Mouse (Mus musculus): ENCODE data around the gene Nt5dc1. TPM values are rescaled to one million over a fixed set of nuclear protein-coding genes. Genes with fewer than 3 reads are reported as not detected.
A peak's percentile ranks its signal among the peaks of the same experiment; 100 is the strongest.

Gene Nt5dc1
- polyA plus RNA-seq, 1 experiment = 19.4 TPM

DNA sequence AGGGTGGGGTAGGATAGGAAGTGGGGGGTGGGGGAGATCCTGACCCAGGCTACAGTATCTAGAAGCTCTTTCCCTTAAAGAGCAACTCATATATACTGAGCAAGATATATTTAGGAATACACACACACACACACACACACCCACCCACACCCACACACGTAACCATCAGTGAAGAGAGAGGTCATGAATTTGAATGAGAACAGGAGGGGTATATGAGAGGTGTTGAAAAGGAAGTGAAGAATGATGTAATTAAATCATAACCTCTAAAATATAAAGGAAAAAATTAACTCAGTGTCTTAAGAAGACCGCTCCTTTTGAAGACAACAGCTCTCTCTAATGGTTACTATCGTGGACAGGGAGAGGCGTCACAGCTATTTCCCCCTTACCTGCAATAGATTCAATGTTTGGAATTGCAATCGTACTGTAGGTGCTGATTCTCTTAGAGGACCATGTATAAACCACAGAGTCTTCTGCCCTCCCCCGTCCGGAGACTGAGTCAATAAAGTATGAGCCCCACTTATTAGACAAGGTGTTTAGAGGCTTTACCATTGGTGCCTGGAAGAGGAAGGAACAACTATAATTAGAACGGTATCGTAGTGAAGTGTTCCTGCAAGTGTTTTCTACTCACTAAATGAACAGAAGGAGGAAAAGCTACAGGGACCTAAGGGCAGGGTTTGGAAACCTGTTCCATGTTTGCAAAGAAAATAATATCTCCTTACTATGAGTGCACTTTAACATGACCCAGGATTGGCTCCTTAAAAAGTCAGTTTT lies 108.3 kb downstream of the Nt5dc1 start:
- no peak overlapping the region for H3K27ac ChIP-seq (ENCODE audit: insufficient read depth, low read length)
- H3K9me3 ChIP-seq (replicated peaks; ENCODE audit: control insufficient read depth, insufficient read depth, low read length, poor library complexity, severe bottlenecking) = no peaks in the 10 kb centered on the region
- no peak overlapping the region for H3K4me3 ChIP-seq (ENCODE audit: low read depth, low read length)
- no peak overlapping the region for H3K9ac ChIP-seq (ENCODE audit: low read depth, poor library complexity, severe bottlenecking)
- no peaks in the 10 kb centered on the region for H3K4me1 ChIP-seq (ENCODE audit: control insufficient read depth, insufficient read depth, low read length)
- no peak for TF ChIP-seq CTCF (IDR thresholded peaks at IDR 0.05; ENCODE audit: low read depth, low read length)
- no peak for TF ChIP-seq POLR2A (IDR thresholded peaks at IDR 0.05; ENCODE audit: insufficient read depth, low read length)
- no peak for TF ChIP-seq EP300 (IDR thresholded peaks at IDR 0.05; ENCODE audit: insufficient read depth, low read depth, low read length)
- no peaks in the 10 kb centered on the region for H3K27me3 ChIP-seq (ENCODE audit: control insufficient read depth, insufficient read depth, low read length, poor library complexity, severe bottlenecking)
- no peaks in the 10 kb centered on the region for H3K36me3 ChIP-seq (ENCODE audit: control insufficient read depth, insufficient read depth, low read length, poor library complexity, severe bottlenecking)

- Histone ChIP-seq H3K9ac (ENCODE audit: low read depth, poor library complexity, severe bottlenecking) (no peak overlapping the region), H3K9me3 (replicated peaks; ENCODE audit: control insufficient read depth, insufficient read depth, low read length, poor library complexity, severe bottlenecking) (no peaks in the 10 kb centered on the region), H3K4me1 (ENCODE audit: control insufficient read depth, insufficient read depth, low read length) (no peaks in the 10 kb centered on the region), H3K4me3 (ENCODE audit: low read depth, low read length) (no peak overlapping the region), H3K27ac (ENCODE audit: insufficient read depth, low read length) (no peak overlapping the region), H3K27me3 (ENCODE audit: control insufficient read depth, insufficient read depth, low read length, poor library complexity, severe bottlenecking) (no peaks in the 10 kb centered on the region), H3K36me3 (ENCODE audit: control insufficient read depth, insufficient read depth, low read length, poor library complexity, severe bottlenecking) (no peaks in the 10 kb centered on the region)
- TF ChIP-seq POLR2A (IDR thresholded peaks at IDR 0.05; ENCODE audit: insufficient read depth, low read length) = no peak
- TF ChIP-seq EP300 (IDR thresholded peaks at IDR 0.05; ENCODE audit: insufficient read depth, low read depth, low read length) = no peak
- TF ChIP-seq CTCF (IDR thresholded peaks at IDR 0.05; ENCODE audit: low read depth, low read length) = no peak
Measured at GRCm38 (mm10) chr10:34307070-34307469, 111.3 kb downstream of the Nt5dc1 start.

- no peaks in the 10 kb centered on the region for H3K36me3 ChIP-seq (ENCODE audit: control insufficient read depth, insufficient read depth, low read length, poor library complexity, severe bottlenecking)
- H3K27ac ChIP-seq (ENCODE audit: insufficient read depth, low read length) = no peak overlapping the region
- no peaks in the 10 kb centered on the region for H3K4me1 ChIP-seq (ENCODE audit: control insufficient read depth, insufficient read depth, low read length)
- no peak overlapping the region for H3K4me3 ChIP-seq (ENCODE audit: low read depth, low read length)
- TF ChIP-seq EP300 (IDR thresholded peaks at IDR 0.05; ENCODE audit: insufficient read depth, low read depth, low read length) (no peak), CTCF (IDR thresholded peaks at IDR 0.05; ENCODE audit: low read depth, low read length) (no peak), POLR2A (IDR thresholded peaks at IDR 0.05; ENCODE audit: insufficient read depth, low read length) (no peak)
- no peak overlapping the region for H3K9ac ChIP-seq (ENCODE audit: low read depth, poor library complexity, severe bottlenecking)
- H3K9me3 ChIP-seq (replicated peaks; ENCODE audit: control insufficient read depth, insufficient read depth, low read length, poor library complexity, severe bottlenecking) = no peaks in the 10 kb centered on the region
- H3K27me3 ChIP-seq (ENCODE audit: control insufficient read depth, insufficient read depth, low read length, poor library complexity, severe bottlenecking) = no peaks in the 10 kb centered on the region
Measured at GRCm38 (mm10) chr10:34300368-34300767, 118.0 kb downstream of the Nt5dc1 start.

DNA sequence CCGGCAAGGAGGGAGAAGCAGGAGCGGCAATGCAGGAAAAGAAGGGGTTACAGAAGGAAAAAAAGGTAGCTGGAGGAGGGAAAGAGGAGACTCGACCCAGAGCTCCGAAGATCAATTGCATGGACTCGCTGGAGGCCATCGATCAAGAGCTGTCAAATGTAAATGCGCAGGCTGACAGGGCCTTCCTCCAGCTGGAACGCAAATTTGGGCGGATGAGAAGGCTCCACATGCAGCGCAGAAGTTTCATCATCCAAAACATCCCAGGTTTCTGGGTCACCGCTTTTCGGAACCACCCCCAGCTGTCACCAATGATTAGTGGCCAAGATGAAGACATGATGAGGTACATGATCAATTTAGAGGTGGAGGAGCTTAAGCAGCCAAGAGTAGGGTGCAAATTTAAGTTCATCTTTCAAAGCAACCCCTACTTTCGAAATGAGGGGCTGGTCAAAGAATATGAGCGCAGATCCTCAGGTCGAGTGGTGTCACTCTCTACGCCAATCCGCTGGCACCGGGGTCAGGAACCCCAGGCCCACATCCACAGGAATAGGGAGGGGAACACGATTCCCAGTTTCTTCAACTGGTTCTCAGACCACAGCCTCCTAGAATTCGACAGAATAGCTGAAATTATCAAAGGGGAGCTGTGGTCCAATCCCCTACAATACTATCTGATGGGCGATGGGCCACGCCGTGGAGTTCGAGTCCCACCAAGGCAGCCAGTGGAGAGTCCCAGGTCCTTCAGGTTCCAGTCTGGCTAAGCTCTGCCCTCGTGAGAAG lies 120.2 kb downstream of the Nt5dc1 start:
- TF ChIP-seq POLR2A (IDR thresholded peaks at IDR 0.05; ENCODE audit: insufficient read depth, low read length) (no peak), CTCF (IDR thresholded peaks at IDR 0.05; ENCODE audit: low read depth, low read length) (no peak), EP300 (IDR thresholded peaks at IDR 0.05; ENCODE audit: insufficient read depth, low read depth, low read length) (no peak)
- Histone ChIP-seq H3K27ac (ENCODE audit: insufficient read depth, low read length) (no peak overlapping the region), H3K36me3 (ENCODE audit: control insufficient read depth, insufficient read depth, low read length, poor library complexity, severe bottlenecking) (no peaks in the 10 kb centered on the region), H3K4me1 (ENCODE audit: control insufficient read depth, insufficient read depth, low read length) (no peaks in the 10 kb centered on the region), H3K4me3 (ENCODE audit: low read depth, low read length) (peak overlapping the region; percentile 87), H3K9ac (ENCODE audit: low read depth, poor library complexity, severe bottlenecking) (no peak overlapping the region), H3K27me3 (ENCODE audit: control insufficient read depth, insufficient read depth, low read length, poor library complexity, severe bottlenecking) (no peaks in the 10 kb centered on the region), H3K9me3 (replicated peaks; ENCODE audit: control insufficient read depth, insufficient read depth, low read length, poor library complexity, severe bottlenecking) (no peaks in the 10 kb centered on the region)

- Histone ChIP-seq H3K4me1 (ENCODE audit: control insufficient read depth, insufficient read depth, low read length) (no peaks in the 10 kb centered on the region), H3K27me3 (ENCODE audit: control insufficient read depth, insufficient read depth, low read length, poor library complexity, severe bottlenecking) (no peaks in the 10 kb centered on the region), H3K36me3 (ENCODE audit: control insufficient read depth, insufficient read depth, low read length, poor library complexity, severe bottlenecking) (no peaks in the 10 kb centered on the region), H3K9me3 (replicated peaks; ENCODE audit: control insufficient read depth, insufficient read depth, low read length, poor library complexity, severe bottlenecking) (no peaks in the 10 kb centered on the region), H3K9ac (ENCODE audit: low read depth, poor library complexity, severe bottlenecking) (peak within 1 kb of the TSS; percentile 79), H3K27ac (ENCODE audit: insufficient read depth, low read length) (no peak within 1 kb of the TSS), H3K4me3 (ENCODE audit: low read depth, low read length) (peak within 1 kb of the TSS; percentile 87)
- TF ChIP-seq CTCF (IDR thresholded peaks at IDR 0.05; ENCODE audit: low read depth, low read length) (no peak), POLR2A (IDR thresholded peaks at IDR 0.05; ENCODE audit: insufficient read depth, low read length) (no peak), EP300 (IDR thresholded peaks at IDR 0.05; ENCODE audit: insufficient read depth, low read depth, low read length) (0 out of 2 replicates have a peak, but pooled peaks have one; percentile 36)
Measured at GRCm38 (mm10) chr10:34297299-34297979, 120.9 kb downstream of the Nt5dc1 start, which contains the start of gene Tspyl4. Gene Tspyl4 (plus strand): TSS chr10:34297442.
